Mouse (Mus musculus) adipose tissue, adult 10 weeks (tissue): ENCODE data around the gene Olfr774. TPM values are rescaled to one million over a fixed set of nuclear protein-coding genes. Genes with fewer than 3 reads are reported as not detected.

Source experiments
- polyA plus RNA-seq: library from polyadenylated mRNA; stranded (reverse); fragments of 350-450 nt; fragmentation: Illumina TruSeq; extraction: RNeasy Lipid Tissue Mini Kit (QIAGEN cat#74804); gene quantifications from one replicate; pipeline ENCODE4 v1.2.3, GENCODE M21; 2014; ENCODE audit warnings: low read depth, low replicate concordance

Olfr774 gene
- not detected for polyA plus RNA-seq

DNA sequence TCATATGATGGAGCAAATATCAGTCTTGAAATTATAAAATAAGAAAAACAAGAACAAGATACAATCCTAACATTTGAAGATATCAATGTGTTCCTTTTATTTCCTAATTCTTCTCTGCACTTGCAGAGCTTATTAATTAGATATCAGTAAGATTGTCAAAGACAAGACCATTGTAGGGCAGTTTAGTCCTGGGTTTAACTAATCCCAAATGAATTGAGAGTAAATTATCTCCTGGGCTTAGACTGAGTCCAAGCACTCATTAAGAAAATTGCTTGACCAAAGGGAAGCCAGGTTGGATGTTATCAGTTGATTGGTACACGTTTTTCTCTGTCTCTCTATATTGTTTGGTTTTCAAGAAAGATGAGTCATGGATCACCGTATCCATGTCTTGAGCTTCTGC is at the start of gene Olfr774:
Olfr774 (plus strand) TSS at position 301 of the 400 bp plus-strand sequence.

DNA sequence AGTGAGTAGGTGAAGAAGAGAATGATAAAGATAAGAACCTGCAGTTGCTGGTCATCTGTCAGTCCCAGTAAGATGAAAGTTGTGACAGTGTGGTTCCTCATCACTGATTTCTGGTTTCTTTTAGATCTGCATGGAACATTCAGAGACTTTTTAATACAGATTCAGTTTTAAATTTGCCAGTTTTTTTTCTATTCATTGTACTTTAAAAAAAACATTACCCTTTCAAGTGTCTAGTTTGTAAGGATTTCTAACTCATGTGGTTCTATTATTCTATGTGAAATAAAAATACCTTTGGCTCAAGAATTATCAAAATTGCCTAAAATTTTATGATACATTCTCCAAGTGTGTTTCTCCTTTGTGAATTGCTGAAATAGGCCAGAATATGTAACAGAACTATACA is 48.7 kb upstream of the Olfr774 start, which contains the start of gene Olfr773:
Olfr773 (minus strand) TSS at position 101 of the 400 bp plus-strand sequence.

DNA sequence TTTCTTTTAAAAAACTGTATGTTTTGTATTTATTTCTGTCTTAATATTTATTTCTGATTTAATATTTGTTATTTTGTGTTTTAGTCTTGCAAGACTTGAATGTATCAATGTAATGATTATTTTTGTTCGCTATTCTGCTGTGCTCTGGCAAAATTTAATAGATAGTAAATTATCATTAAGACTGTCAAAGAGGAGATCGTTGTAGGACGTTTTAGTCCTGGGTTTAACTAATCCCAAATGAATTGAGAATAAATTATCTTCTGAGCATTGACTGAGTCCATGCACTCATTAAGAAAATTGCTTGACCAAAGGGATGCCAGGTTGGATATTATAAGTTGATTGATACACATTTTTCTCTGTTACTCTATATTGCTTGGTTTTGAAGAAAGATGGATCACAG is 12.1 kb downstream of the Olfr774 start, which contains the start of gene Olfr775:
Olfr775 (plus strand) TSS at position 301 of the 400 bp plus-strand sequence.

DNA sequence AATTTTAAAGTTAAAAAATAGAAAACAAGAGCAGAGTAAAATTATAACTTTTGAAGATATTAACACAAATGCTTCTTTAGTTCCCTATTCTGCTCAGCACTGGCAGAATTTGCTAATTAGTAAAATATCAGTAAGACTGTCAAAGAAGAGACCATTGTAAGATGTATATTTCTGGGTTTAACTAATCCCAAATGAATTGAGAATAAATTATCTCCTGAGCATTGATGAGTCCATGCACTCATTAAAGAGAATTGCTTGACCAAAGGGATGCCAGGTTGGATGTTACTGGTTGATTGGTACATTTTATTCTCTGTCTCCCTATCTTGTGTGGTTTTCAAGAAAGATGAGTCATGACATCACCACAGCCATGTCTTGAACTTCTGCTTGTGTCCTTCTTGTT is 22.8 kb downstream of the Olfr774 start, which contains the start of gene Olfr776:
Olfr776 (plus strand) TSS at position 301 of the 400 bp plus-strand sequence.

DNA sequence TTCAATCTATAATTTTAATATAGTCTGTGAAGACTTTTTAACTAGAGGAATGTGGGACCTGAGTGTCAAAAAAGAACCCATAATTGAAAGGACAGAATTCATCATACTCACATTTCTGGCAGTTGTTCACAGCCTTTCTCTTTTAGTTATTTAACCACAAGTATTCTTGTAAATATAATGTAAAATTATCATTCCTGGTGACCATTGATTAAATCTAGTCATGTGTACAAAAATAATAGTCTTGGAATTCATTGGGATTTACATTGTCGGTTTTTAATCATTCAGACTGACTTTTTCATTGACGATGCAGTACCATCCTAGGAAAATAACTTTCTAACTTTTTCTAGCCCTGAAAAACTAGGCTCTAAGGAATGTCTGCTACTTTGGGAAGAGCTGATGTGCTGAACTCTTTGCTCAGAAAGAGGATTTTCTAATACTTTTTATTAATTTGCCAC is 35.1 kb downstream of the Olfr774 start, which contains the start of gene Olfr777:
Olfr777 (minus strand) TSS at position 405 of the 455 bp plus-strand sequence.

Other genes with a start within 250 kb of the Olfr774 start
- gene Olfr9, start 246.8 kb upstream of the Olfr774 start, polyA plus RNA-seq = not detected
- gene Olfr763, start 225.4 kb upstream of the Olfr774 start, polyA plus RNA-seq = not detected
- not detected for gene Olfr764-ps1, start 196.3 kb upstream of the Olfr774 start, polyA plus RNA-seq
- not detected for gene Olfr765, start 186.2 kb upstream of the Olfr774 start, polyA plus RNA-seq
- not detected for gene Olfr766-ps1, start 167.2 kb upstream of the Olfr774 start, polyA plus RNA-seq
- gene Olfr767, start 153.3 kb upstream of the Olfr774 start, polyA plus RNA-seq = not detected
- gene Olfr768, start 136.8 kb upstream of the Olfr774 start, polyA plus RNA-seq = not detected
- not detected for gene Olfr769, start 118.3 kb upstream of the Olfr774 start, polyA plus RNA-seq
- not detected for gene Olfr770, start 97.2 kb upstream of the Olfr774 start, polyA plus RNA-seq
- not detected for gene Olfr771, start 71.5 kb upstream of the Olfr774 start, polyA plus RNA-seq
- not detected for gene Olfr772, start 58.3 kb upstream of the Olfr774 start, polyA plus RNA-seq
- gene Olfr773, start 48.8 kb upstream of the Olfr774 start, polyA plus RNA-seq = not detected
- not detected for gene Olfr775, start 12.2 kb downstream of the Olfr774 start, polyA plus RNA-seq
- not detected for gene Olfr776, start 22.9 kb downstream of the Olfr774 start, polyA plus RNA-seq
- not detected for gene Olfr777, start 35.3 kb downstream of the Olfr774 start, polyA plus RNA-seq
- not detected for gene Olfr780, start 81.9 kb downstream of the Olfr774 start, polyA plus RNA-seq
- gene Olfr781, start 92.7 kb downstream of the Olfr774 start, polyA plus RNA-seq = not detected
- not detected for gene Olfr782, start 112.6 kb downstream of the Olfr774 start, polyA plus RNA-seq
- gene Olfr784, start 147.9 kb downstream of the Olfr774 start, polyA plus RNA-seq = not detected
- gene Olfr785, start 169.2 kb downstream of the Olfr774 start, polyA plus RNA-seq = not detected
- not detected for gene Olfr786, start 191.1 kb downstream of the Olfr774 start, polyA plus RNA-seq
- gene Olfr787, start 225.7 kb downstream of the Olfr774 start, polyA plus RNA-seq = not detected
- gene Olfr788, start 234.8 kb downstream of the Olfr774 start, polyA plus RNA-seq = not detected
- gene Olfr789, start 248.5 kb downstream of the Olfr774 start, polyA plus RNA-seq = not detected